28 mouse cellular contexts compared by ENCODE assay signal in genomic region chr5:121232789-121233188, GRCm38 (mm10). TPM values are rescaled to one million over a fixed set of nuclear protein-coding genes. Genes with fewer than 3 reads are reported as not detected.
DNase-seq lines count a peak whose midpoint lies in the region; ATAC-seq and TF ChIP-seq lines count a peak whose summit lies in the region.
"Had no signal": no experiment of that assay in that cellular context is flagged by ENCODE, and none has a peak within 500 bp of the region (broad histone marks: within the 10 kb centered on the region; RNA-seq: fewer than 3 reads in every experiment).

No protein-coding gene starts in this region.

- 0 out of 2 replicates have a peak, but pooled peaks have one; percentile 8 for TF ChIP-seq CTCF in kidney, postnatal 0 days (IDR thresholded peaks at IDR 0.05; ENCODE audit: low read depth)
- TF ChIP-seq CTCF in testis, adult 2 months (IDR thresholded peaks at IDR 0.05; ENCODE audit: control insufficient read depth, insufficient read depth, insufficient replicate concordance, low read depth, low read length), result no peak
- TF ChIP-seq CTCF in liver, embryonic 14.5 days (IDR thresholded peaks at IDR 0.05; ENCODE audit: low read depth), result peak; percentile 40; the same call in 1 of the 2 replicates

- no peaks in the 10 kb centered on the region for H3K27me3 ChIP-seq in kidney, postnatal 0 days (ENCODE audit: insufficient read depth, low read length)
- no peaks in the 10 kb centered on the region for H3K27me3 ChIP-seq in testis, adult 2 months (ENCODE audit: control insufficient read depth, insufficient read depth, low read length)
- H3K27me3 ChIP-seq in liver, embryonic 14.5 days (ENCODE audit: control insufficient read depth, insufficient read depth, low read length), result no peaks in the 10 kb centered on the region
- H3K27me3 ChIP-seq: embryonic facial prominence, embryonic 13.5 days; forebrain, embryonic 15.5 days; hindbrain, embryonic 15.5 days; limb, embryonic 15.5 days; lung, embryonic 15.5 days; midbrain, embryonic 12.5 days; neural tube, embryonic 13.5 days had no signal

- 100% methylated on average over 1 of the region's 1 CpGs for WGBS in kidney, postnatal 0 days
- whole genome bisulfite sequencing in liver, embryonic 14.5 days (ENCODE audit: insufficient replicate concordance), result 100% methylated on average over 1 of the region's 1 CpGs

- DNase-seq in kidney, postnatal 0 days (ENCODE audit: low spot score), result no peak
- no peak for DNase-seq in kidney, postnatal 25 days
- DNase-seq in testis, postnatal 14 days (ENCODE audit: low spot score), result no peak
- no peak for DNase-seq in liver, embryonic 14.5 days (ENCODE audit: low read depth in 3 of 3, low spot score in 3 of 3)
- DNase-seq in layer of hippocampus, postnatal 25 days (ENCODE audit: extremely low spot score in 1 of 2, low spot score in 1 of 2), result no peak
- no peak for DNase-seq in layer of hippocampus, postnatal 36 days
- DNase-seq: adrenal gland, adult 2 months; adrenal gland, postnatal 36 days; cerebellum, adult 18-20 months; cerebellum, postnatal 10 days; gastrocnemius, postnatal 10 days; heart, postnatal 14 days; kidney, adult 2 months; layer of hippocampus, adult 9-11 months; right cerebral cortex, postnatal 4 days had no signal

- H3K4me2 ChIP-seq in kidney, postnatal 0 days (ENCODE audit: low read length), result no peak overlapping the region
- no peak overlapping the region for H3K4me2 ChIP-seq in liver, embryonic 14.5 days (ENCODE audit: low read depth)
- H3K4me2 ChIP-seq: embryonic facial prominence, embryonic 13.5 days; forebrain, embryonic 15.5 days; hindbrain, embryonic 15.5 days; limb, embryonic 15.5 days; lung, embryonic 15.5 days; midbrain, embryonic 12.5 days; neural tube, embryonic 13.5 days had no signal

- TF ChIP-seq EP300 in liver, embryonic 14.5 days (IDR thresholded peaks at IDR 0.05; ENCODE audit: low read depth), result no peak

- H3K27ac ChIP-seq in kidney, postnatal 0 days, result no peak overlapping the region
- H3K27ac ChIP-seq in testis, adult 2 months (ENCODE audit: control insufficient read depth, insufficient read depth, low read depth, low read length), result no peak overlapping the region
- H3K27ac ChIP-seq in liver, embryonic 14.5 days, result peak overlapping the region; percentile 94
- H3K27ac ChIP-seq: embryonic facial prominence, embryonic 13.5 days; forebrain, embryonic 10.5 days; forebrain, embryonic 15.5 days; hindbrain, embryonic 10.5 days; hindbrain, embryonic 15.5 days; limb, embryonic 10.5 days; limb, embryonic 15.5 days; lung, embryonic 15.5 days; midbrain, embryonic 12.5 days; neural tube, embryonic 13.5 days; stomach, postnatal 0 days had no signal

- H3K4me1 ChIP-seq in kidney, postnatal 0 days (replicated peaks; ENCODE audit: insufficient read depth, low read length), result no peaks in the 10 kb centered on the region
- H3K4me1 ChIP-seq in testis, adult 2 months (ENCODE audit: control insufficient read depth, insufficient read depth, low read length), result peaks cover 3% of the 10 kb centered on the region
- H3K4me1 ChIP-seq in liver, embryonic 14.5 days (replicated peaks; ENCODE audit: control insufficient read depth in 2 of 2, insufficient read depth in 2 of 2, low read length in 1 of 2), result peaks cover 75 to 82% of the 10 kb centered on the region in 2 experiments
- H3K4me1 ChIP-seq: embryonic facial prominence, embryonic 13.5 days; forebrain, embryonic 10.5 days; hindbrain, embryonic 10.5 days; hindbrain, embryonic 15.5 days; limb, embryonic 10.5 days; limb, embryonic 15.5 days; lung, embryonic 15.5 days; midbrain, embryonic 12.5 days; neural tube, embryonic 13.5 days had no signal

- no peak for ATAC-seq in kidney, postnatal 0 days (replicated peaks; ENCODE audit: low FRiP score, low read depth)
- no peak for ATAC-seq in liver, embryonic 14.5 days (ENCODE audit: insufficient read depth)
- ATAC-seq: forebrain, embryonic 15.5 days; inflammation-experienced regulatory T-cells, adult 6 months had no signal

- H3K9me3 ChIP-seq in kidney, postnatal 0 days (replicated peaks; ENCODE audit: low read length), result no peaks in the 10 kb centered on the region
- H3K9me3 ChIP-seq in liver, embryonic 14.5 days (ENCODE audit: control insufficient read depth, low read length), result no peaks in the 10 kb centered on the region
- H3K9me3 ChIP-seq: embryonic facial prominence, embryonic 13.5 days; forebrain, embryonic 10.5 days; forebrain, embryonic 15.5 days; hindbrain, embryonic 10.5 days; hindbrain, embryonic 15.5 days; limb, embryonic 10.5 days; limb, embryonic 15.5 days; lung, embryonic 15.5 days; midbrain, embryonic 12.5 days; neural tube, embryonic 13.5 days had no signal

- no peaks in the 10 kb centered on the region for H3K36me3 ChIP-seq in kidney, postnatal 0 days (ENCODE audit: insufficient read depth, low read length)
- H3K36me3 ChIP-seq in testis, adult 2 months (ENCODE audit: control insufficient read depth, insufficient read depth, low read length), result no peaks in the 10 kb centered on the region
- peaks cover 21% of the 10 kb centered on the region for H3K36me3 ChIP-seq in liver, embryonic 14.5 days (replicated peaks; ENCODE audit: control insufficient read depth, insufficient read depth, low read depth)
- H3K36me3 ChIP-seq: embryonic facial prominence, embryonic 13.5 days; forebrain, embryonic 15.5 days; hindbrain, embryonic 15.5 days; limb, embryonic 15.5 days; lung, embryonic 15.5 days; neural tube, embryonic 13.5 days had no signal

- TF ChIP-seq POLR2A in testis, adult 2 months (IDR thresholded peaks at IDR 0.05; ENCODE audit: control insufficient read depth, low read depth, low read length), result no peak

- H3K9ac ChIP-seq in kidney, postnatal 0 days (ENCODE audit: low read depth, low read length), result no peak overlapping the region
- H3K9ac ChIP-seq in liver, embryonic 14.5 days (replicated peaks), result no peak overlapping the region
- H3K9ac ChIP-seq: embryonic facial prominence, embryonic 13.5 days; forebrain, embryonic 15.5 days; hindbrain, embryonic 15.5 days; limb, embryonic 15.5 days; lung, embryonic 15.5 days; midbrain, embryonic 12.5 days; neural tube, embryonic 13.5 days had no signal

- no peak overlapping the region for H3K4me3 ChIP-seq in kidney, postnatal 0 days (replicated peaks; ENCODE audit: low read depth, low read length)
- H3K4me3 ChIP-seq in testis, adult 2 months (ENCODE audit: control insufficient read depth, low read depth, low read length), result peak overlapping the region; percentile 27; the same call in 1 of the 2 replicates
- no peak overlapping the region for H3K4me3 ChIP-seq in liver, embryonic 14.5 days (ENCODE audit: insufficient read depth in 1 of 2, low read depth in 2 of 2, low read length in 2 of 2)
- H3K4me3 ChIP-seq: embryonic facial prominence, embryonic 13.5 days; forebrain, embryonic 10.5 days; forebrain, embryonic 15.5 days; hindbrain, embryonic 10.5 days; hindbrain, embryonic 15.5 days; limb, embryonic 10.5 days; limb, embryonic 15.5 days; lung, embryonic 15.5 days; midbrain, embryonic 12.5 days; neural tube, embryonic 13.5 days had no signal

RNA-seq across cellular contexts. Expression of gene Hectd4, which starts 12.8 kb away (rescaled TPM):
- polyA plus RNA-seq in kidney, postnatal 0 days (2015; fragmentation: Nextera tagmentation; extraction: Ambion mirVana), result 2.0 and 2.9 TPM in 2 replicates
- polyA plus RNA-seq in testis, adult 2 months (2012; rRNA removed), result 41.3 and 41.8 TPM in 2 replicates
- 15.8 and 16.1 TPM in 2 replicates for polyA plus RNA-seq in liver, embryonic 14.5 days (2012; rRNA removed)
- polyA plus RNA-seq in liver, embryonic 14.5 days (2014; fragmentation: Nextera tagmentation; extraction: Ambion mirVana), result 11.1 and 11.2 TPM in 2 replicates
- 100 to 1,000 TPM; 159 to 190 TPM for total RNA-seq in layer of hippocampus, postnatal 25 days (2021)
- 100 to 1,000 TPM; 172 to 181 TPM for total RNA-seq in layer of hippocampus, postnatal 36 days (2021)

RNA-seq across cellular contexts. Expression of gene Rpl6, which starts 28.5 kb away (rescaled TPM):
- 655 and 681 TPM in 2 replicates for polyA plus RNA-seq in kidney, postnatal 0 days (2015; fragmentation: Nextera tagmentation; extraction: Ambion mirVana)
- 84.3 and 103 TPM in 2 replicates for polyA plus RNA-seq in testis, adult 2 months (2012; rRNA removed)
- 403 and 658 TPM in 2 replicates for polyA plus RNA-seq in liver, embryonic 14.5 days (2012; rRNA removed)
- polyA plus RNA-seq in liver, embryonic 14.5 days (2014; fragmentation: Nextera tagmentation; extraction: Ambion mirVana), result 477 and 488 TPM in 2 replicates
- total RNA-seq in layer of hippocampus, postnatal 25 days (2021), result 100 to 1,000 TPM; 433 to 489 TPM
- 100 to 1,000 TPM; 453 to 485 TPM for total RNA-seq in layer of hippocampus, postnatal 36 days (2021)

RNA-seq across cellular contexts. Expression of gene Ptpn11, which starts 41.6 kb away (rescaled TPM):
- polyA plus RNA-seq in kidney, postnatal 0 days (2015; fragmentation: Nextera tagmentation; extraction: Ambion mirVana), result 20.0 and 20.8 TPM in 2 replicates
- 6.2 and 6.9 TPM in 2 replicates for polyA plus RNA-seq in testis, adult 2 months (2012; rRNA removed)
- 10.4 and 13.7 TPM in 2 replicates for polyA plus RNA-seq in liver, embryonic 14.5 days (2012; rRNA removed)
- 10.0 and 11.5 TPM in 2 replicates for polyA plus RNA-seq in liver, embryonic 14.5 days (2014; fragmentation: Nextera tagmentation; extraction: Ambion mirVana)
- total RNA-seq in layer of hippocampus, postnatal 25 days (2021), result 10 to 100 TPM; 88.7 to 98.6 TPM
- 10 to 100 TPM; 96.8 to 96.9 TPM for total RNA-seq in layer of hippocampus, postnatal 36 days (2021)
